Mouse (Mus musculus) hindbrain, embryonic 15.5 days (tissue): ENCODE results near the gene BC030499. TPM values are rescaled to one million over a fixed set of nuclear protein-coding genes. Genes with fewer than 3 reads are reported as not detected.
A peak's percentile ranks its signal among the peaks of the same experiment; 100 is the strongest.

Experiments
- ATAC-seq: fragments of 200-750 bp; cut with Nextera tagmentation; 2 replicates; pipeline ENCODE4 v1.8.0; 2017; ENCODE audit warnings: low read depth, moderate number of reproducible peaks, moderate TSS enrichment; ENCODE audit not compliant: low FRiP score
- H3K27ac ChIP-seq: fragments of 300-500 bp; sonication (generic); replicated peaks from 2 replicates; pipeline ENCODE4 v1.5.1; 2015; ENCODE audit warnings: mild to moderate bottlenecking, inconsistent platforms
- H3K27me3 ChIP-seq: fragments of 300-500 bp; sonication (generic); 2 replicates; pipeline ENCODE4 v1.6.1; 2015; ENCODE audit warnings: control low read depth, inconsistent platforms
- H3K36me3 ChIP-seq: fragments of 300-500 bp; sonication (generic); 2 replicates; pipeline ENCODE4 v1.6.1; 2015; ENCODE audit warnings: control low read depth, inconsistent platforms
- H3K4me1 ChIP-seq: fragments of 300-500 bp; sonication (generic); replicated peaks from 2 replicates; pipeline ENCODE4 v1.6.1; 2015; ENCODE audit warnings: control low read depth, inconsistent platforms
- H3K4me2 ChIP-seq: fragments of 300-500 bp; sonication (generic); 2 replicates; pipeline ENCODE4 v1.6.1; 2015; ENCODE audit warnings: moderate library complexity, mild to moderate bottlenecking, inconsistent platforms
- H3K4me3 ChIP-seq: fragments of 300-500 bp; sonication (generic); 2 replicates; pipeline ENCODE4 v1.5.1; 2015; ENCODE audit warnings: mild to moderate bottlenecking, inconsistent platforms
- H3K9ac ChIP-seq: fragments of 300-500 bp; sonication (generic); 2 replicates; pipeline ENCODE4 v1.6.1; 2015; ENCODE audit warnings: inconsistent platforms
- H3K9me3 ChIP-seq: fragments of 300-500 bp; sonication (generic); 2 replicates; pipeline ENCODE4 v1.6.1; 2016; ENCODE audit warnings: control low read depth, inconsistent platforms
- WGBS: fragments of 180-500 bp; shearing (Covaris S2); methylation state at CpG from one replicate; pipeline ENCODE4 v1.1.7; 2015; 5-methylcytosine and 5-hydroxymethylcytosine counted together
- polyA plus RNA-seq: library from polyadenylated mRNA; unstranded; fragments of >200 nt; fragmentation: Nextera tagmentation; extraction: Ambion mirVana; gene quantifications from 2 replicates; pipeline ENCODE4 v1.2.1, GENCODE M21; 2015

Gene BC030499
- polyA plus RNA-seq, 1 experiment from 2014 or later: 0.32 TPM

DNA sequence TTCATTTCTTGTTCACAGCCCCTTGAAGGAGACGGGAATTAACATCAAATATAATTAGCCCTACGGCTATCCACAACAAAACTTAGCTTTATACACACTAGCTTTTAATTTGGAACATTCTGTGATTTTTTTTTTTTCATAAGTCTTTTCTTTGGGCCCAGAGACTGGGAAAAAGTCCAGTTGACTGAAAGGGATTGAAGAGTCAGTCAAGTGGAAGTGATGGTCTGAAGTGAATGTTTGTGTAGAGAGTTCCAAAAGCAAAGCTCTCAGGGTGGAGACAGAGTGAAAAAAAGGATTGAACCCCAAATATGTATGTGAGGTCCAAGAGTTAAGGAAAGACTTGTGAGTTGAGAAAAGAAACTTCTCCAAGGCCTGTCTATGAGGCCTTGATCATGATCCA is 27.8 kb downstream of the BC030499 start:
- WGBS: 80% methylated on average over 2 of the region's 2 CpGs
- peak overlapping the region; percentile 57; the same call in 1 of the 2 replicates for H3K27ac ChIP-seq

DNA sequence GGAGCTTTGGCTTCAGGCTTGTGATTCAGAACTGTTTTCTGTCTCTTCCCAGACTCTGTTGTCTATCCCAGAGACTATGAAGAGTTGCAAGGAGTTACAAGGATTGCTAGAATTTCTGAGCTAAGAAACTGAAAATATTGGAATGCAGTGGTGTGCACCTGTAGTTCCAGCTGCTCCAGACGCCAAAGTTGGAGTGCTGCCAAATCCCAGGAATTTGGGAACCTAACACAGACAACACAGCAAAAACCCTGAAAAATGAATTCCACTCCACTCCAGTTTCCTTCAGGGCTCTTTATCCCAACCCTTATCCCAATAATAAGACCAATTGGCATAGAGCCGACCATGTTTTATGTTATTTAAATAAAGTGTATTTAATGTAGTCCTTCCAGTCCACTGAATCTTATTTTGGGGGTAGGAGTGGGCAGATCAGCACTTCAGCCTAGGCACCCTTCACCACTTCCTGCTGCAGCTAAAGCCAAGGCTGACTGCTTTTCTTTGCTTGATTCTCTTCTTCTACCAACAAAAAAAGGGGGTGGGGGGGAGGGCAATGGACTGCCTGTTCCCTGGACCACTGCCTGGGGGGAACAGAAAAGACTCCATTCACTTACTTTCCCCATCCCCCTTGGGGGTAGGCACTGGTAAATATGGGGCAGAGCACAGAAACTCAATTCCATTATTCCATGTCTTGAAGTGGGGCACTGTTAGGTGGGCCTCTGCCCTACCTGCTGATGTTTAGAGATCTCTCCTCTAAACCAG is 31.6 kb downstream of the BC030499 start:
- Histone ChIP-seq H3K9ac (peak overlapping the region; percentile 6; the same call in 1 of the 2 replicates), H3K36me3 (no peaks in the 10 kb centered on the region), H3K27me3 (no peaks in the 10 kb centered on the region), H3K9me3 (no peaks in the 10 kb centered on the region), H3K4me2 (peak overlapping the region; percentile 50), H3K4me1 (peaks cover 28% of the 10 kb centered on the region), H3K4me3 (peak overlapping the region; percentile 35), H3K27ac (peak overlapping the region; percentile 80)
- ATAC-seq: peak; percentile 67
- 55% methylated on average over 2 of the region's 2 CpGs for WGBS

More for the DNA sequence above, 27.8 kb downstream of the BC030499 start:
- no peaks in the 10 kb centered on the region for H3K27me3 ChIP-seq
- no peak overlapping the region for H3K4me3 ChIP-seq
- peaks cover 2% of the 10 kb centered on the region; the same call in 1 of the 2 replicates for H3K36me3 ChIP-seq
- no peak for ATAC-seq
- H3K4me1 ChIP-seq: peaks cover 16% of the 10 kb centered on the region
- H3K4me2 ChIP-seq: no peak overlapping the region
- no peaks in the 10 kb centered on the region for H3K9me3 ChIP-seq
- no peak overlapping the region for H3K9ac ChIP-seq

DNA sequence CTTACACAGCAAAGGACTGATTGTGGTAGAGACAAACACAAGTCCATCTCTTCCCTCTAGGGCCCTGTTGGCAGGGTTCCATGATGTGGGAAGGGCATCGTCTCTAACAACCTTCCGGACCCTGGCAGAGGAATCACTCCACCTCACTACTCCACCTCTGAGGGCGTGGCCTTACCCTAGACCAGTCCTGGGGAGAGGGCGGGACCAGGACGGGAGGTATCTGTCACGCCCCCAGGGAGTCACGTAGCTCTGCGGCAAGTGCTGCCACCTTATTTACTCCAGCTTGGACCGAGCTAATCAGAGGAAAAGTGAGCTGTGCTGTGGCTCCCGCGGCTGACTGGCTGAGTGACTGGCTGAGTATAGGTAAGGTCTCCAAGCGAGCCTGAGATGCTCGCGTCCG is 32.2 kb downstream of the BC030499 start, which contains the start of gene Aldoc:
TSS of gene Aldoc (plus strand) at position 109 of the 400 bp plus-strand sequence.
- Histone ChIP-seq H3K9me3 (no peaks in the 10 kb centered on the region), H3K36me3 (no peaks in the 10 kb centered on the region), H3K27ac (peak within 1 kb of the TSS; percentile 80), H3K4me2 (peak within 1 kb of the TSS; percentile 50), H3K4me3 (peak within 1 kb of the TSS; percentile 35), H3K9ac (peak within 1 kb of the TSS; percentile 6), H3K4me1 (peaks cover 28% of the 10 kb centered on the region), H3K27me3 (no peaks in the 10 kb centered on the region)
- ATAC-seq: peak; percentile 85
- 8% methylated on average over 15 of the region's 15 CpGs for WGBS

DNA sequence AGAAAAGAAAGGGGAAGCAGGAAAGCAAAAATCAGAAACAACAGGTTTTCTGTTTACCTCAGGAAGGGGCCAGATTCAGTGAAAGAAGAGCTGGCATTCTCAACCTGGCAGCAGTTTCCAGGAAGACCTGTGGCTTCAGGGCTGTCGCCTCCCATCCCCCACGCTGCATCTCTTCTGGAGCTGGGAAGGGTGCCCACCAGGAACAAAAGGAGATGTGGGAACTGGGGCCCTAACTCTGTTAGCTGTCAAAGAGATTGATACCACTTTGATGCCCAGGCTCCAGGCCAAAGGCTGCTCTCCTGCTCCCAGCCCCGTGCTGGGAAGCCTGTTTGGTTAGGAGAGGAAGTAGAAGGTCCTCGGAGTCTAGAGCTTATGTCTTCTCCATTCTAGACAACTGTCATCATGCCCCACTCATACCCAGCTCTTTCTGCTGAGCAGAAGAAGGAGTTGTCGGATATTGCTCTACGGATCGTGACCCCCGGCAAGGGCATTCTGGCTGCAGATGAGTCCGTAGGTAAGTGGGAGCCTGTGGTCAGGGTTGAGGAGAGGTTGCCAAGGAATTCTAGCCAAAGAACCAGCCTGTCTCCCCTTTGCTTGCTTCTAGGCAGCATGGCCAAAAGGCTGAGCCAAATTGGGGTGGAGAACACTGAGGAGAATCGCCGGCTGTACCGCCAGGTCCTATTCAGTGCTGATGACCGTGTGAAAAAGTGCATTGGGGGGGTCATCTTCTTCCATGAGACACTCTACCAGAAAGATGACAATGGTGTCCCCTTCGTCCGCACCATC is 33.6 kb downstream of the BC030499 start:
- H3K9me3 ChIP-seq: no peaks in the 10 kb centered on the region
- H3K9ac ChIP-seq: no peak overlapping the region
- WGBS: 75% methylated on average over 15 of the region's 15 CpGs
- peak overlapping the region; percentile 80 for H3K27ac ChIP-seq
- no peaks in the 10 kb centered on the region for H3K36me3 ChIP-seq
- peak overlapping the region; percentile 35 for H3K4me3 ChIP-seq
- H3K4me2 ChIP-seq: peak overlapping the region; percentile 50
- H3K27me3 ChIP-seq: no peaks in the 10 kb centered on the region
- peaks cover 32% of the 10 kb centered on the region for H3K4me1 ChIP-seq
- ATAC-seq: peak; percentile 62; the same call in 1 of the 2 replicates

DNA sequence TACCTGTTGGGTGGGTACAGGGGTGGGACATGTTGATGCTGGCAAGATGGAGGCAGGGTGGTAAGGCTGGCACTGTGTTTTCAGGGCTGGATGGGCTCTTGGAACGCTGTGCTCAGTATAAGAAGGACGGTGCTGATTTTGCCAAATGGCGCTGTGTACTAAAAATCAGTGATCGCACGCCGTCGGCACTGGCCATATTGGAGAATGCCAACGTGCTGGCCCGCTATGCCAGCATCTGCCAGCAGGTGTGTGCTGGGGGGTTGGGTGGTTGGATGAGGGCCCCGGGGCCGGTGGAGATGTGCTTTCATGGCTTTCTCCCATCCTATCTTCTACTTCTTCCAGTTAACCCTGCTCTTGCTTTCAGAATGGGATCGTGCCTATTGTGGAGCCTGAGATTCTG is 34.3 kb downstream of the BC030499 start:
- no peak for ATAC-seq
- H3K4me3 ChIP-seq: peak overlapping the region; percentile 35
- peak overlapping the region; percentile 80 for H3K27ac ChIP-seq

DNA sequence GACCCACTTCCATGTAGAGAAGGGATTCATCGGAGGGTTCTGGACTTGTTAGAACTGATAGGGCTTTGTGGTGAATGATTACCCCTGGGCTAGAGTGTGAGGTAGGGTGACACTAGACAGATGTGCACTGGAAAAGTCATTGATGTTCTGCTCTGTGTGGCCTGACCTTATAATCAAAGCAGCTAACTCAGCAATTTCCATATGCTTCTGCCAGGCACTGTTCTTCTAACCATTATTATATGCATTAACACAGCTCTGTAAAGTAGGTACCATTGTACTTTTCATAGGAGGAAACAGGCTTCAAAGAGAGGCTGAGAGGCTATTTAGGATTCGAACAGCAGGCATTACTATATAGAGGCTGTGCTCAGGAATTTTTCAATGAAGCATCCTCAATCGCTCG is 36.6 kb downstream of the BC030499 start:
- Histone ChIP-seq H3K9me3 (no peaks in the 10 kb centered on the region), H3K4me2 (no peak overlapping the region), H3K4me3 (no peak overlapping the region), H3K9ac (no peak overlapping the region), H3K36me3 (no peaks in the 10 kb centered on the region), H3K4me1 (peaks cover 33% of the 10 kb centered on the region), H3K27ac (no peak overlapping the region), H3K27me3 (no peaks in the 10 kb centered on the region)
- WGBS: 91% methylated on average over 4 of the region's 4 CpGs
- ATAC-seq: no peak

More for the DNA sequence above, 34.3 kb downstream of the BC030499 start:
- H3K4me1 ChIP-seq: peaks cover 38% of the 10 kb centered on the region
- 92% methylated on average over 12 of the region's 12 CpGs for WGBS
- H3K36me3 ChIP-seq: no peaks in the 10 kb centered on the region
- H3K9me3 ChIP-seq: no peaks in the 10 kb centered on the region
- H3K4me2 ChIP-seq: peak overlapping the region; percentile 50
- no peaks in the 10 kb centered on the region for H3K27me3 ChIP-seq
- no peak overlapping the region for H3K9ac ChIP-seq

DNA sequence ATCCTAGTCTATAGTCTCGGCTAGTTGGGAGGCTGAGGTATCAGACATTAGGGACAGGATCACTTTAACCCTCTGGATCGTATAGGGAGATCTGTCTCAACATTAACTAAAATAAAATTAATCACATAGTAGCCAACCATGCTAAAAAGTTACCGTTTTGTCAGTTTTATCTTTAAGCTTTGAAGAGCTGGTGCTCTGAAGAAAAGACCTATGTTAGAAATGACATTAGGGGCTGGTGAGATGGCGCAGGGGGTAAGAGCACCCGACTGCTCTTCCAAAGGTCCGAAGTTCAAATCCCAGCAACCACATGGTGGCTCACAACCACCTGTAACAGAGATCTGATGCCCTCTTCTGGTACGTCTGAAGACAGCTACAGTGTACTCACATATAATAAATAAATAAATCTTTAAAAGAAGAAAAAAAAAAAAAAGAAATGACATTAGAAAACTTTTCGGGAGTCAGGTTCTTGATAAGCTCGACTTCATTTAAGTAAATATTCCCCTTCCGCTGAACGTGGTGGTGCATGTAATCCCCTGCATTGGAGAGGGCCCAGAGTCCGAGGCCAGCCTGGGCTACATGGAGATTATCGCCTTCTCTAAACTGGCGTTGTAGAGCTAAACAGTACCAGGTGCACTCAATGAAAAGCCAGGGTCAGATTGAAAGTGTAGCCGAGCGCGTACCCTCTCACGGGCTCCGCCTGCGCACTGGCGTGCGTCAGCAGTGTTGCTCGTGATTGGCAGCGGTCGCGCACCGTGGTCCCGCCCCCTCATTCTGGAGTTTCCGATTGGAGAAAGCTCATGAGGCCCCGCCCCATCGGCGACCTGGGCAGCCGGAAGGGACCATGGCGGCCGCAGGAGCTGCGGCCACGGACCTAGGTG is 37.2 kb downstream of the BC030499 start, which contains the start of gene Pigs:
TSS of gene Pigs (plus strand) at position 782 of the 878 bp plus-strand sequence.
- Histone ChIP-seq H3K9me3 (no peaks in the 10 kb centered on the region), H3K4me1 (peaks cover 27% of the 10 kb centered on the region), H3K27me3 (no peaks in the 10 kb centered on the region), H3K27ac (peak within 1 kb of the TSS; percentile 76), H3K4me2 (peak within 1 kb of the TSS; percentile 80), H3K9ac (peak within 1 kb of the TSS; percentile 78), H3K36me3 (peaks cover 5% of the 10 kb centered on the region; the same call in 1 of the 2 replicates), H3K4me3 (peak within 1 kb of the TSS; percentile 85)
- 13% methylated on average over 37 of the region's 37 CpGs for WGBS
- ATAC-seq: peak; percentile 92

DNA sequence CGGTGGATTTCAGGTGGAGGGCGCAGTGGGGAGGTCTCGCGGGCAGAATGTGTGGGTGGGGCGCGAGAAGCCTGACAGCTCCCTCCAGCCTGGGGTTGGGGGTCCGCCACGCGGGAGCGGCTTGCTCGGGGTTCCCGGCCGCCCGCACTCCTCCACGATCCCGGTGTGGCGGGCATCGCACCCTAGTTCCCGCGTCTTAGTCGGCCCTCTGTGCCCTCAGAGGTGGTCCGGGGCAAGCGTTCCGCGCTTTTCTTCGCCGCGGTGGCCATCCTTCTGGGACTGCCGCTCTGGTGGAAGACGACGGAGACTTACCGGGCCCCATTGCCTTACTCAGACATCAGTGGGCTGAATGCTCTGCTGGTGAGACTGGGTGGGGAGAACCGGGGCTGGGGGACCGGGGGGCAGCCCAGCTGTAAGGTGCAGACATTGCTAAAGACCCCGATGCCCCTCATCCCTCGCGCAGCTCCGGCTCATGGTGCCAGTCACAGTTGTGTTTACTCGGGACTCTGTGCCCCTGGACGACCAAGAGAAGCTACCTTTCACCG is 37.9 kb downstream of the BC030499 start:
- Histone ChIP-seq H3K9me3 (no peaks in the 10 kb centered on the region), H3K4me1 (peaks cover 20% of the 10 kb centered on the region), H3K4me2 (peak overlapping the region; percentile 80), H3K27ac (peak overlapping the region; percentile 76), H3K27me3 (no peaks in the 10 kb centered on the region), H3K4me3 (peak overlapping the region; percentile 85), H3K36me3 (peaks cover 12% of the 10 kb centered on the region), H3K9ac (peak overlapping the region; percentile 78)
- under 1% methylated on average over 41 of the region's 41 CpGs for WGBS
- peak; percentile 70 for ATAC-seq

DNA sequence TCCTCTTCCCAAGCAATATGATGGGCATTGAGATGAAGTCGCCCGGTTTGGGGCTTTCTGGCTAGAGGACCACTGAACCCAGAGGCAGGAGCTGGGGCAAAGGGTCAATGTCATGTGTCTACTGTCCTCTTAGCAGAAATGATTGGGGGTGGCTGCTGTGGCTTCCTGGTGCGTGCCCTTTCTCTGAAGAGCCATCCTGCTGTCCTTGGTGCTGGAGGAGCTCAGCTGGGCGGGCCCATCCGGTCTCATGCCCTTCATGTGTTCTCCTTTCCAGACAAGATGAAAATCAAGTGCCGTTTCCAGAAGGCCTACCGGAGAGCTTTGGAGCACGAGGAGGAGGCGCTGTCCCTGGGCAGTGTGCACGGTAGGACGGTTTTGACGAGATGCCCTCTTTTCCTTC is 42.0 kb downstream of the BC030499 start:
- Histone ChIP-seq H3K27me3 (no peaks in the 10 kb centered on the region), H3K4me1 (peaks cover 10% of the 10 kb centered on the region), H3K36me3 (peaks cover 36% of the 10 kb centered on the region), H3K4me2 (no peak overlapping the region), H3K9me3 (no peaks in the 10 kb centered on the region), H3K4me3 (no peak overlapping the region), H3K27ac (no peak overlapping the region), H3K9ac (no peak overlapping the region)
- 97% methylated on average over 12 of the region's 12 CpGs for WGBS
- ATAC-seq: no peak

DNA sequence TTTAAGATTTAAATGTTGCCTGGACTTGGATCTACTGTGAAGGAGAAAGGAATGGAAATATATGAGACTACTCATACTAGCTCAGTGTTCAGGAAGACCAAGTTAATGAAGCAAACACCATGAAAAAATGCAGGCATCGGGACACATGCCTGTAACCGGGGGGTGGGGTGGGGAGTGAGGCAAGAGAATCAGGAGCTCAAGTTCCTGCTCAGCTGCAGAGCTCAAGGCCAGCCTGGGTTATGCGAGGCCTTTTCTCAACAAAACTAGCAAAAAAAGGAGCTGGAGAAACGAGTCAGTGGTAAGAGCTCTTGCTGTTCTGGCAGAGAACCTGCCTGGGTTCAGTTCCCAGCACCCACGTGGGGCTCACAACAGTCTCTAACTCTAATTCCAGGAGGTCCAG is 43.4 kb downstream of the BC030499 start:
- Histone ChIP-seq H3K27ac (no peak overlapping the region), H3K9ac (no peak overlapping the region), H3K4me1 (peaks cover 8% of the 10 kb centered on the region), H3K27me3 (no peaks in the 10 kb centered on the region), H3K9me3 (no peaks in the 10 kb centered on the region), H3K36me3 (peaks cover 43% of the 10 kb centered on the region), H3K4me2 (no peak overlapping the region), H3K4me3 (no peak overlapping the region)
- WGBS: 94% methylated on average over 5 of the region's 5 CpGs
- ATAC-seq: no peak

DNA sequence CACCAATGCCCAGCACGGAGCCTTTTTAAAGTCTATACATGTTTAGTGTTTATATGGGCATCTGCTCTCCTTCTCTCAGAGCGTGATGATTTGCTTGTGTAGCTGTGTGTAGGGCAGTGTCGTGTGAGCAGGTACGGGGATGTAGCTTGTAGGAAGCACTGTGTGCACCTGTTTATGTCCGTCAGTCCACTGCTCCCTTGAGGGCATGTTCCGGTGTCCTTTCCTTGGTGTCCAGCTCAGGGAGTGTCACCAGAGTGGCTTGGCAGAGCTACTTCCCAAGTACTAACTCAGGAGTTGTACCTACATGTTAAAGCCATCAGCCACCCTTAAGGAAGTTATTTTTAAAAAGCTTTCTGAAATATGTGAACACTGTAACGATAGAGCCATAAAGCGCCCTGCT is 46.4 kb downstream of the BC030499 start:
- no peaks in the 10 kb centered on the region for H3K4me1 ChIP-seq
- peaks cover 67% of the 10 kb centered on the region for H3K36me3 ChIP-seq
- no peak overlapping the region for H3K27ac ChIP-seq
- H3K27me3 ChIP-seq: no peaks in the 10 kb centered on the region
- H3K4me3 ChIP-seq: no peak overlapping the region
- 95% methylated on average over 8 of the region's 8 CpGs for WGBS
- ATAC-seq: no peak
- no peaks in the 10 kb centered on the region for H3K9me3 ChIP-seq
- H3K4me2 ChIP-seq: no peak overlapping the region
- no peak overlapping the region for H3K9ac ChIP-seq
